Mouse (Mus musculus): Measurements from ENCODE around the gene Sept10. TPM values are rescaled to one million over a fixed set of nuclear protein-coding genes. Genes with fewer than 3 reads are reported as not detected.

Sept10 gene
- polyA plus RNA-seq, 2 experiments, result 8.1 to 10.9 TPM

GRCm38 (mm10) chr10:59166104-59166944, 55.3 kb downstream of the Sept10 start:
- Histone ChIP-seq H3K4me3 (ENCODE audit: insufficient read depth in 1 of 2, low read depth in 2 of 2, low read length in 2 of 2) (0 out of 4 replicates have a peak overlapping the region, but pooled peaks of 1 of the 2 experiments have one; percentile 15), H3K36me3 (replicated peaks; ENCODE audit: control insufficient read depth, insufficient read depth, low read depth) (no peaks in the 10 kb centered on the region), H3K9ac (replicated peaks) (no peak overlapping the region), H3K27ac (no peak overlapping the region), H3K4me2 (ENCODE audit: low read depth) (peak overlapping the region; percentile 33), H3K27me3 (ENCODE audit: control insufficient read depth, insufficient read depth, low read length) (no peaks in the 10 kb centered on the region), H3K9me3 (ENCODE audit: control insufficient read depth, low read length) (no peaks in the 10 kb centered on the region), H3K4me1 (replicated peaks; ENCODE audit: control insufficient read depth in 2 of 2, insufficient read depth in 2 of 2, low read length in 1 of 2) (peaks cover 13 to 19% of the 10 kb centered on the region in 2 experiments)
- 37% methylated on average over 14 of the region's 14 CpGs for WGBS (ENCODE audit: insufficient replicate concordance)
- peak in 2 of 3 experiments; percentile 30 to 53 for DNase-seq (ENCODE audit: low read depth in 3 of 3, low spot score in 3 of 3)
- TF ChIP-seq CTCF (IDR thresholded peaks at IDR 0.05; ENCODE audit: low read depth) (peak; percentile 73), EP300 (IDR thresholded peaks at IDR 0.05; ENCODE audit: low read depth) (no peak)
- peak; percentile 63; the same call in 1 of the 2 replicates for ATAC-seq (ENCODE audit: insufficient read depth)

DNA sequence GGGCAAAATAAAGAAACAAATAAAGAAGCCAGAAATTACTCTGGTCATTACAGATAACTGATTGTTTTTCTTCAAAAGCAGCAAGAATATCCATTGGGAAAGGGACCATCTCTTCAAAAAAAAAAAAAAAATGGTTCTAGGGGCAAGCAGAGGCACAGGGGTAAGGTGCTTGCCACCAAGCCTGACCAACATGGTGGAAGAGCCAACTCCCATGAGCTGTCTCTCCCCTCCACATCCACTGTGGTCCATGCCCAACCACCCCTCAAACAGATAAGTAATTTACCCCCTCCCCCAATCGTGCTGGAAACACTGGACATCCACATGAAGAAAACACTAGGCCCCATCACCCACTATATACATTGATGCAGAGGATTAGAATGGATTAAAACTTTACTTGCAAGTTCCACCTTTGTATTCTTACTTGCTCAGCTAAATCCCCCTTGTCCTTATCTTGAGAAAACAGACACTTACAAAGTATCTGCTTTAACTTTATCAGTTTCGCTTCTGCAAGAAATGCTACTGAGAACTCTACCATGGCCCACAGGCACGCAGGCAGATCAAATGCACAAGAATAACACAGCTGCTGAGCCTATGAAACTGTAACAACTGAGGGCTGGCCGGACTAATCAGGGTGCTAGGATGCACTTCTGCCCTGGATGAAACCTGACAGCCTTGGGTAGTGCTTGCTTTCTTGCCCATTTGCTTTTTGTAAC, 59.3 kb downstream of the Sept10 start:
- peak; percentile 84 for ATAC-seq (ENCODE audit: insufficient read depth)
- H3K27ac ChIP-seq, result no peak overlapping the region; the same call in 1 of the 2 replicates

GRCm38 (mm10) chr10:59158627-59159026, 63.0 kb downstream of the Sept10 start:
- Histone ChIP-seq H3K27me3 (ENCODE audit: control insufficient read depth, insufficient read depth, low read length) (no peaks in the 10 kb centered on the region), H3K4me3 (ENCODE audit: insufficient read depth in 1 of 2, low read depth in 2 of 2, low read length in 2 of 2) (no peak overlapping the region), H3K9me3 (ENCODE audit: control insufficient read depth, low read length) (no peaks in the 10 kb centered on the region), H3K27ac (no peak overlapping the region), H3K36me3 (replicated peaks; ENCODE audit: control insufficient read depth, insufficient read depth, low read depth) (no peaks in the 10 kb centered on the region), H3K9ac (replicated peaks) (no peak overlapping the region), H3K4me1 (replicated peaks; ENCODE audit: control insufficient read depth in 2 of 2, insufficient read depth in 2 of 2, low read length in 1 of 2) (peaks cover 11% of the 10 kb centered on the region in 2 experiments), H3K4me2 (ENCODE audit: low read depth) (no peak overlapping the region)
- 39% methylated on average over 3 of the region's 3 CpGs for WGBS (ENCODE audit: insufficient replicate concordance)
- TF ChIP-seq EP300 (IDR thresholded peaks at IDR 0.05; ENCODE audit: low read depth) (no peak), CTCF (IDR thresholded peaks at IDR 0.05; ENCODE audit: low read depth) (no peak)
- no peak for ATAC-seq (ENCODE audit: insufficient read depth)
- DNase-seq (ENCODE audit: low read depth in 3 of 3, low spot score in 3 of 3), result no peak

More for the DNA sequence above, 59.3 kb downstream of the Sept10 start:
- Histone ChIP-seq H3K27me3 (ENCODE audit: control insufficient read depth, insufficient read depth, low read length) (no peaks in the 10 kb centered on the region), H3K4me1 (replicated peaks; ENCODE audit: control insufficient read depth in 2 of 2, insufficient read depth in 2 of 2, low read length in 1 of 2) (peaks cover 13 to 16% of the 10 kb centered on the region in 2 experiments), H3K9me3 (ENCODE audit: control insufficient read depth, low read length) (no peaks in the 10 kb centered on the region), H3K36me3 (replicated peaks; ENCODE audit: control insufficient read depth, insufficient read depth, low read depth) (no peaks in the 10 kb centered on the region), H3K4me3 (ENCODE audit: insufficient read depth in 1 of 2, low read depth in 2 of 2, low read length in 2 of 2) (no peak overlapping the region), H3K4me2 (ENCODE audit: low read depth) (peak overlapping the region; percentile 3), H3K9ac (replicated peaks) (no peak overlapping the region)
- 13% methylated on average over 4 of the region's 4 CpGs for WGBS (ENCODE audit: insufficient replicate concordance)
- DNase-seq (ENCODE audit: low read depth in 3 of 3, low spot score in 3 of 3), result peak; percentile 49 to 51 (median 50)
- TF ChIP-seq EP300 (IDR thresholded peaks at IDR 0.05; ENCODE audit: low read depth) (peak; percentile 76), CTCF (IDR thresholded peaks at IDR 0.05; ENCODE audit: low read depth) (no peak)

- TF ChIP-seq EP300 (IDR thresholded peaks at IDR 0.05; ENCODE audit: low read depth) (no peak), CTCF (IDR thresholded peaks at IDR 0.05; ENCODE audit: low read depth) (peak; percentile 9; the same call in 1 of the 2 replicates)
- 26% methylated on average over 5 of the region's 5 CpGs for WGBS (ENCODE audit: insufficient replicate concordance)
- Histone ChIP-seq H3K4me2 (ENCODE audit: low read depth) (no peak overlapping the region), H3K36me3 (replicated peaks; ENCODE audit: control insufficient read depth, insufficient read depth, low read depth) (no peaks in the 10 kb centered on the region), H3K27me3 (ENCODE audit: control insufficient read depth, insufficient read depth, low read length) (no peaks in the 10 kb centered on the region), H3K4me3 (ENCODE audit: insufficient read depth in 1 of 2, low read depth in 2 of 2, low read length in 2 of 2) (no peak overlapping the region), H3K4me1 (replicated peaks; ENCODE audit: control insufficient read depth in 2 of 2, insufficient read depth in 2 of 2, low read length in 1 of 2) (no peaks in the 10 kb centered on the region), H3K9me3 (ENCODE audit: control insufficient read depth, low read length) (no peaks in the 10 kb centered on the region), H3K27ac (no peak overlapping the region), H3K9ac (replicated peaks) (no peak overlapping the region)
- ATAC-seq (ENCODE audit: insufficient read depth), result no peak
- no peak for DNase-seq (ENCODE audit: low read depth in 3 of 3, low spot score in 3 of 3)
These were observed 69.0 kb downstream of the Sept10 start for GRCm38 (mm10) chr10:59152544-59153081.

Data from liver, embryonic 14.5 days (tissue).